Mouse (Mus musculus): ENCODE measurements around the gene Gm10447. TPM values are rescaled to one million over a fixed set of nuclear protein-coding genes. Genes with fewer than 3 reads are reported as not detected.

The Gm10447 gene
- total RNA-seq (2015), result not detected in 2 replicates
- total RNA-seq (2017), result 0.11 TPM in 1 of 2 replicates, not detected in the other

GRCm38 (mm10) chr11:53456474-53457371 lies at the start of gene Gm10447, which contains the start of gene Shroom1:
Gene Gm10447, minus strand, starts transcription at chr11:53457110.
Gene Shroom1, plus strand, starts transcription at chr11:53457205.
- ATAC-seq (ENCODE audit: poor library complexity, severe bottlenecking), result peak; percentile 93

GRCm38 (mm10) chr11:53505026-53505663 lies 48.2 kb upstream of the Gm10447 start:
- ATAC-seq (ENCODE audit: poor library complexity, severe bottlenecking), result no peak

GRCm38 (mm10) chr11:53504376-53504775 lies 47.5 kb upstream of the Gm10447 start:
- ATAC-seq (ENCODE audit: poor library complexity, severe bottlenecking), result no peak

GRCm38 (mm10) chr11:53503738-53504137 lies 46.8 kb upstream of the Gm10447 start:
- peak; percentile 18; the same call in 1 of the 2 replicates for ATAC-seq (ENCODE audit: poor library complexity, severe bottlenecking)

GRCm38 (mm10) chr11:53502039-53502765 lies 45.3 kb upstream of the Gm10447 start:
- no peak for ATAC-seq (ENCODE audit: poor library complexity, severe bottlenecking)

GRCm38 (mm10) chr11:53500569-53500968 lies 43.7 kb upstream of the Gm10447 start:
- ATAC-seq (ENCODE audit: poor library complexity, severe bottlenecking), result no peak

- no peak for ATAC-seq (ENCODE audit: poor library complexity, severe bottlenecking)
Measured at GRCm38 (mm10) chr11:53496946-53497345, 40.0 kb upstream of the Gm10447 start.

GRCm38 (mm10) chr11:53495417-53495816 lies 38.5 kb upstream of the Gm10447 start:
- no peak for ATAC-seq (ENCODE audit: poor library complexity, severe bottlenecking)

GRCm38 (mm10) chr11:53493243-53493955 lies 36.5 kb upstream of the Gm10447 start:
- ATAC-seq (ENCODE audit: poor library complexity, severe bottlenecking), result no peak

- ATAC-seq (ENCODE audit: poor library complexity, severe bottlenecking), result no peak
Measured at GRCm38 (mm10) chr11:53491954-53492401, 35.1 kb upstream of the Gm10447 start.

- no peak for ATAC-seq (ENCODE audit: poor library complexity, severe bottlenecking)
Measured at GRCm38 (mm10) chr11:53489421-53489820, 32.5 kb upstream of the Gm10447 start.

- no peak for ATAC-seq (ENCODE audit: poor library complexity, severe bottlenecking)
Measured at GRCm38 (mm10) chr11:53489007-53489406, 32.1 kb upstream of the Gm10447 start.

GRCm38 (mm10) chr11:53486822-53487594 lies 30.1 kb upstream of the Gm10447 start:
- no peak for ATAC-seq (ENCODE audit: poor library complexity, severe bottlenecking)

GRCm38 (mm10) chr11:53486351-53486750 lies 29.4 kb upstream of the Gm10447 start:
- ATAC-seq (ENCODE audit: poor library complexity, severe bottlenecking), result no peak

GRCm38 (mm10) chr11:53485719-53486118 lies 28.8 kb upstream of the Gm10447 start:
- ATAC-seq (ENCODE audit: poor library complexity, severe bottlenecking), result no peak

GRCm38 (mm10) chr11:53483159-53483891 lies 26.4 kb upstream of the Gm10447 start:
- ATAC-seq (ENCODE audit: poor library complexity, severe bottlenecking), result no peak

GRCm38 (mm10) chr11:53481088-53481730 lies 24.3 kb upstream of the Gm10447 start:
- no peak for ATAC-seq (ENCODE audit: poor library complexity, severe bottlenecking)

- peak; percentile 27; the same call in 1 of the 2 replicates for ATAC-seq (ENCODE audit: poor library complexity, severe bottlenecking)
Measured at GRCm38 (mm10) chr11:53479783-53480301, 22.9 kb upstream of the Gm10447 start, which contains the start of the genes Gm9945 and Sowaha. Gene Gm9945, plus strand, starts transcription at chr11:53480166. Gene Sowaha, minus strand, starts transcription at chr11:53480274.
